Mouse (Mus musculus): ENCODE data around the gene Ttll5.

GRCm38 (mm10) chr12:85958460-85958859 is 134.0 kb downstream of the Ttll5 start:
- no peak for TF ChIP-seq CTCF (IDR thresholded peaks at IDR 0.05; ENCODE audit: low read depth, low read length)
- no peak for TF ChIP-seq POLR2AphosphoS5 (IDR thresholded peaks at IDR 0.05; ENCODE audit: insufficient replicate concordance, low read depth, low read length)
- no peak for TF ChIP-seq TAL1 (conservative IDR thresholded peaks at IDR 0.05; ENCODE audit: low read depth, low read length)
